Mouse (Mus musculus): ENCODE measurements at regions not wholly inside any gene's neighbourhood (a gene's known extent, or its start where the extent isn't known, plus 50 kb on each side); places are given as distances from the start of the nearest gene placed in this dataset.

DNA sequence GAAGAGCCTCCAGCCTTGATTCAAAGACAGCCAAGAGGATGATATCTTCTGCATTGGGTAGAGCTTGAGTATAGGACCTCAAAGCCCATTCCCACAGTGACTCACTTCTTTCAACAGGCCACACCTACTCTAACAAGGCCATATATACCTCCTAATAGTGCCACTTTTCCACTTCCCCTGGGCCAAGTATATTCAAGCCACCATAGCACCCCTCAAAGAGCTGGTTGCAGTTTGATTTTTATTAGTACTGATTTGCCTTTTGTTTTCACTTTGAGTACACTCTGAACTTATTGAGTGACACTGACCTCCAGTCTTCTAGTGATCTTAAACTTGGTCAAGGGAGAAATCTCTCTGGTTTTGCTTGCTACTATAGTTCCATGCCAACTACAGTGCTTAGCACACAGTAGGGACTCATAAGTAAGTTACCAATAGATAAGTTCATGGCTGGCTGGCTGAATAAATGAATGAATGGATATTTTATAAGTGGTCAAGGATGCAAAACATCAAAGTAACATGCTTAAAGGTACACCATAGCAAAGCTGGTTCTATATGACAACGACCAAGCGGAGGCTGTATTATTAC lies 64.5 kb upstream of the Lmo2 start:
- DNase-seq (ENCODE audit: low spot score), result no peak

DNA sequence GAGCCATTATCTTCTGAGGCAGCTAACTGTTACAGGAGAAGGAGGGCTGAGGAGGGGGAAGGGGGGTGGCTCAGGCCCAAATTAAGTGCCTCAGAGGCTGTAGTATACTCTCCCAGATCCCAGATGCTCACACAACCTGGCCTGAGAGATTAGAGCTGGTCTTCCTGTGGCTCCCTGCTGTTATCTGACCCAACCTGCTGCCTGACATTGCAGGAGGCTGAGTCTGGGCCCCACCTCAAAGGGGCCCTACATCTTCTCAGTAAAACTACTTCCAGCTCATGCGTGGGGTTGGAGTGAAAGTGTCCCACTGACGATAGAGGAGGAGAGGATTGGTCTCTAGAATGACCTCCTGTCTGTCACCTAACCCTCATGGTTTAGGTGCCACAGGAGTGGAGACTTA lies 64.0 kb upstream of the Lmo2 start:
- no peak for DNase-seq (ENCODE audit: low spot score)

DNA sequence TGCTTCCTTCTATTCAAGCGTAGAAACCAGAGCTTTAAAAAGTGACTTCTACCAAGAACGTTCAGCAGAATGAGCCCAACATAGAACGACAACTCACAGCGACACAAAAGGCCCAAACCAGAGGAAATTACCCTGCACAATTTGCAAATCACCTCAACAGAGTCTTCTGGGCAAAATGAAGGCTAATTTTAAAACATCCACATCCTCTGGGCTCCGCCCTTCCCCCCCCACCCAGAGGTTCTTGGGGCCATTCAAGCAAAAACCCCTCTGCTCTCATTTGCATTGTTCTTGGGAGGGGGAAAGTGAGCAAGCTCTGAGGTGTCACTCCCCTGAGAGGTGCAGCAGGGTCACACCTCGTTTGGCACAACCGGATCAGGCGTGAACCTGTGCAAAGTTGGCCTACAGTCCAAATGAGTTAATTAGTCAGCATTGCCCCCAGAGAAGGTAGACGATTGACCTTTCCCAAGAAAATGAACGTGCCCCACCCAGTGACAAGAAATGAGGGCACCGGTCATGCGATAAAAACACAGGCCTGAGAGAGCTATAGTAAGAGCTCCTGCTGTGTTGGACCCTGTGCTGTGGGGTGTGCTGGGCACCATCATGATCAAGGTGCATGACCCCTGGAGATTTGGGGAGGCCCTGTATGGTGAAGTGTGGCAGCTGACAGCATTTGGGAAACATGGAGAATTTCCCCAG lies 62.7 kb upstream of the Lmo2 start:
- DNase-seq (ENCODE audit: low spot score), result no peak

DNA sequence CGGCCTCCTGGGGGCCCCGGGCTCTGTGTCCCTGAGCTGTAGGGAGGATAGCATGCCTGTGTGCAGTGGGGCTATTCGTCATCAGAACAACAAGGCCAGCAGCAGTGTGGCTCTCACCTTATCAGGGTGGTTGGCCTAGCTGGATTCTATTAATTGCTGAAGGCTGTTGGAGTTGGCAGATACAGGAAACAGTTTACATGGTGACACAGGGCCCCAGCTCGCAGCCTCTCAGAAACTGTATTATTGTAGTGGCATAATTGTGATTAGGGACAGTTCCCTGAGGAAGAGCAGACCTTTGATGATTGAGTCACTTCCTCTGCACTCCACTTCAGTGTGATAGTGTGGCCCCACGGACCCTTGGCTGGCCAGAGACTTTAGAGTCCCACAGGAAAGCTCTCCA lies 61.6 kb upstream of the Lmo2 start:
- DNase-seq (ENCODE audit: low spot score), result no peak

GRCm38 (mm10) chr2:103896814-103897213 lies 61.0 kb upstream of the Lmo2 start:
- DNase-seq (ENCODE audit: low spot score), result no peak

DNA sequence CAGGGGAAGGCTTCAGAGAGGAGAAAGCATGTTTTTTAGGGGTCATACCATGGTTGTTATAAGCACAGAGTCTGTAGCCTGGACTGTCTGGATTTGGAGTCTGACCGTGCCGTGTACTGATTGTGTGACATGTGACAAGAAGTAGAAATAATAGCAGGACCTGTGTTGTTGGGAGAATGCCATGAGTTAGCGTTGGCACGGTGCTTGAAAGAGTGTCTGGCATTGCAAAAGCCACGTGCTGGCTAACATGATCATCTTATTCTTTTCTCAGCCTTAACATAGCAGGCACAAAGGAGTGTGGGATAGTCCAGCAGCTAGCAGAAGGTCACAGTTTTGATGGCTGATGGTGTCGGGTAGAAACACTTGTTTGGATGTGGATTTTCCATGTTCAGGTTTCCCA lies 58.1 kb upstream of the Lmo2 start:
- DNase-seq (ENCODE audit: low spot score), result no peak

DNA sequence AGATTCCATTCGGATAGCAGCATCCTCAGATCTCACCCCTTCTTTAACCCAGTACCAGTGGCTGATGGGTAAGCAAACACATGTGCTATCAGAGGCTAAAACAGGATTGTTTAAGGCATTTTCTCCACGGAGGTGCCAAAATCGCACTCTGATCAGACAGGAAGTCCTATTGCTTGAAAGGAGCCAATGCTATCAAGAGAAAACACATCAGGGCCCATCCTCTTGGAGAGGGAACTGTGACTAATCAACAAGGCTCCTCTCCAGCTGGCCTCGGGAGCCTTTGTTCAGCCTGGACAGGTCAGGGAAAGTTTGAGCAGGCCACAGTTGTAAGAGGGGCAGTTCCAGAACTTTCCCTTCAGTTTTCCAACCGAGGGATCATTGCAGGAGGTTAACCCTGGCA lies 57.4 kb upstream of the Lmo2 start:
- peak; percentile 36 for DNase-seq (ENCODE audit: low spot score)

- DNase-seq (ENCODE audit: low spot score), result no peak
These were observed 56.3 kb upstream of the Lmo2 start for GRCm38 (mm10) chr2:103901457-103901856.

GRCm38 (mm10) chr2:103902777-103903176 lies 55.0 kb upstream of the Lmo2 start:
- no peak for DNase-seq (ENCODE audit: low spot score)

- no peak for DNase-seq (ENCODE audit: low spot score)
These were observed 52.1 kb upstream of the Lmo2 start for GRCm38 (mm10) chr2:103905681-103906080.

DNA sequence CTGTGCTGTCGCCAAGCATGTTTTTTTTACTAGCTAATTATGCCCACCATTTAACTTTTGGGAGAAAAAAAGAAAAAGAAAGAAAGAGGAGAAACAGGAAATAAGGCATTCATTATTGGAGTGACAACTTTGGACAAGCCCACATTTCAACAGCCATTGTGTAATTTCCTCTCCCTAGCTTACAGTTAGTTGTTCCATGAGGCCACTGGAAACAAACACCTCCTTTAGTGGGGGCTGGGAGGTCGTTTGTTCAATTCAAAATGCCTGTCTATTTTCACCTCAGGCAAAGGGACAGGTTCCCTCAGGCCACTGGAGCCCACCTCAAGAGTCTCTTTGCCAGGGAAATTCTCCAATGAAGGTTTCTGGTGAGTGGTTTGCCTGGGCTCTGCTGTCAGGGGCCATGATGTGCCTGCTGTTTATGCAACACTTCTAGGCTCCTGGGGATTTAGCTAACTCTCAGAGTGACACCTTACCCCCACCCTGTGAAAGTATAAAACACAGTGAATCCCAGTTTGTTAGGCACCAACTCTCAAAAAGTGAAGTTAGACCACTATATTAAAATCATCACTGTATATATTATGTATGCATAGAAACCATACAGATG lies 51.1 kb upstream of the Lmo2 start:
- no peak for DNase-seq (ENCODE audit: low spot score)
